Mouse (Mus musculus) embryonic facial prominence, embryonic 11.5 days (tissue): Measurements from ENCODE around the gene Lrrc42. TPM values are rescaled to one million over a fixed set of nuclear protein-coding genes. Genes with fewer than 3 reads are reported as not detected.

ENCODE experiments used
- ATAC-seq: fragments of 200-750 bp; cut with Nextera tagmentation; replicated peaks from 2 replicates; pipeline ENCODE4 v1.8.0; 2017; ENCODE audit warnings: low read depth; ENCODE audit not compliant: insufficient number of reproducible peaks, low FRiP score, low TSS enrichment
- DNase-seq: peaks from one replicate; pipeline ENCODE4 v3.0.0-alpha.2; 2015; ENCODE audit warnings: low spot score
- H3K27ac ChIP-seq: fragments of 300-500 bp; sonication (generic); replicated peaks from 2 replicates; pipeline ENCODE4 v1.5.1; 2014; ENCODE audit warnings: mild to moderate bottlenecking, low read depth, low read length, control low read depth
- H3K27me3 ChIP-seq: fragments of 300-500 bp; sonication (generic); 2 replicates; pipeline ENCODE4 v1.6.1; 2014; ENCODE audit warnings: mild to moderate bottlenecking, low read length, moderate library complexity, mixed read lengths; ENCODE audit not compliant: control insufficient read depth, insufficient read depth
- H3K36me3 ChIP-seq: fragments of 300-500 bp; sonication (generic); replicated peaks from 2 replicates; pipeline ENCODE4 v1.6.1; 2014; ENCODE audit warnings: low read depth, mild to moderate bottlenecking, low read length, moderate library complexity, mixed read lengths; ENCODE audit not compliant: control insufficient read depth, insufficient read depth
- H3K4me1 ChIP-seq: fragments of 300-500 bp; sonication (generic); 2 replicates; pipeline ENCODE4 v1.6.1; 2014; ENCODE audit warnings: low read length, mixed read lengths; ENCODE audit not compliant: control insufficient read depth, insufficient read depth
- H3K4me2 ChIP-seq: fragments of 300-500 bp; sonication (generic); 2 replicates; pipeline ENCODE4 v1.6.1; 2014; ENCODE audit warnings: low read depth, mild to moderate bottlenecking, control low read depth, low read length, moderate library complexity
- H3K4me3 ChIP-seq: fragments of 300-500 bp; sonication (generic); 2 replicates; pipeline ENCODE4 v1.5.1; 2014; ENCODE audit warnings: low read depth, low read length, control low read depth
- H3K9ac ChIP-seq: fragments of 300-500 bp; sonication (generic); replicated peaks from 2 replicates; pipeline ENCODE4 v1.6.1; 2014; ENCODE audit warnings: mild to moderate bottlenecking, control low read depth, low read length
- H3K9me3 ChIP-seq: fragments of 300-500 bp; sonication (generic); replicated peaks from 2 replicates; pipeline ENCODE4 v1.6.1; 2016; ENCODE audit warnings: mild to moderate bottlenecking, low read length, inconsistent platforms, mixed read lengths; ENCODE audit not compliant: control insufficient read depth
- WGBS: fragments of 180-500 bp; shearing (Covaris S2); extraction: QIAGEN DNeasy Blood & Tissue Kit; methylation state at CpG from one replicate; pipeline ENCODE4 v1.1.7; 2014; 5-methylcytosine and 5-hydroxymethylcytosine counted together
- polyA plus RNA-seq: library from polyadenylated mRNA; unstranded; fragments of >200 nt; fragmentation: Nextera tagmentation; extraction: Ambion mirVana; gene quantifications from 2 replicates; pipeline ENCODE4 v1.2.1, GENCODE M21; 2014

The Lrrc42 gene
- polyA plus RNA-seq = 101 and 105 TPM in 2 replicates

DNA sequence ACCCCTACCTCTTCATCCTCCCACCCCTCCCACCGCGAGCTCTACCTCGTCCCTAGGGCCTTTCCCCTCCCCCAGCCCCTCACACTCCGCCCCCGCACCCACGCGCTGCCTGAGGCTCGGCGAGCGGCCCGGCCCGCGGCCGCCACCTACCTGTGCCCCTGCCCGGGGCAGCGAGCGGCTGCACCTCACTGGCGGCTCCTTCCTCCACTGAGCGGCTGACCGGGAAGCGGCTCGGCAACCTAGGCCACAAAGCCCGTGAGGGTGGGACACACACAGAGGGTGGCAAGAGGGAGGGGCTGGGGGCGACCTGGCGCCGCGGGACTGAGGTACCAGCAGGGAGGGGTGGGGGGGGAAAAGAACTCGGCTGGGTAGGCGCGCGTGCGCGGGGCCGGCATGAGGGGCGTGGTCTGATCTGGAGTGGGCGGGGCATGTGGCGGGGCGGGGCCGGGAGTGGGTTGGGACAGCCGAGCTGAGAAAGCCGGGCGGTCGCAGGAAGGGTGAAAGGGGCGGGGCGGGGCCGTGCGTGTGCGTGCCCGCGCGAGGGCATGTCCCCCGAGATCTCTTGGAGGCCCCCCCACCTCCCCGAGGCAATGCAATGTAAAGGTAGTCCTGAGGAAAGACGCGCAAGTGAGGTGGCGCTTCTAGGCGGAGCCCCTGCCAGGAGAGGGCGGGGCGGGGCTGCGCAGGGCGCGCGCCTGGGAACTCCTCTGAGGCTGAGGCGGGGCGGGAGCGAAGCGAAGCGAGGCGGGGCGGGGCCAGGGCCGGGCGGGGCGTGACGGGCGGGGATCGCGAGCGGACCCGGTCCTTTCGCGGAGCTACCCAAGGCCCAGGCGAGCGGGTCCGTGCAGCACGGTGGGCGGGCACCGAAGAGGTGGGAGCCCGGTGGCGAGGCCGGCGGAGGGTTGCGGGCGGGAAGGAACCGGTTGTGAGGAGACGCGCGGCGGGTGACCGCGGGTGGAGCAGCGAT, at the start of gene Lrrc42, which contains the start of gene Hspb11:
Gene Lrrc42, minus strand, starts transcription at position 408 of the 967 bp plus-strand sequence.
Gene Hspb11, plus strand, starts transcription at position 469 of the 967 bp plus-strand sequence.
- WGBS = under 1% methylated on average over 93 of the region's 101 CpGs
- Histone ChIP-seq H3K9ac (peak within 1 kb of the TSS; percentile 80), H3K4me3 (peak within 1 kb of the TSS; percentile 84), H3K27ac (peak within 1 kb of the TSS; percentile 41; the same call in 1 of the 2 replicates), H3K4me1 (no peaks in the 10 kb centered on the region), H3K27me3 (no peaks in the 10 kb centered on the region), H3K9me3 (no peaks in the 10 kb centered on the region), H3K4me2 (peak within 1 kb of the TSS; percentile 67), H3K36me3 (no peaks in the 10 kb centered on the region)
- ATAC-seq (peak; percentile 92), DNase-seq (peak; percentile 96)

DNA sequence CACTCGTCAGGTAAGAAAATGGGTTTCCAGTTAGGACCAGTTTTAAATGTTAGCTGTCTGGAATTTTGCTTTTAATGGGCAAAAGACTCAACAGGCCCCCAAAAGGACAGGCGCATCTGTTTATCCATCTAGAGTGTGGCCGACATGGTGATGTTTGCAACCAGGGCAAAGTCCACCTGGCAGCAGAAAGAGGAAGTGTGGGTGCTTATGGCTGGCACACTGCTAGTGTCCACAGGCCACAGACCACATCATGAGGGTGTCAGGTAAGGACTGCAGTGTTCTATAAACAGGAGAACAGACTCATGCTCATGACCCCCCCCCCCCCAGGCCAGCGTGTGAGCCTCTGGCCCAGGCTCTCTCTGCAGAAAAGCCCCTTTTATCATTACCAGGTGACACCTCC, 49.5 kb upstream of the Lrrc42 start:
- H3K9ac ChIP-seq = no peak overlapping the region
- no peak overlapping the region for H3K27ac ChIP-seq
- no peak overlapping the region for H3K4me3 ChIP-seq
- no peaks in the 10 kb centered on the region for H3K36me3 ChIP-seq
- H3K27me3 ChIP-seq = no peaks in the 10 kb centered on the region
- 72% methylated on average over 4 of the region's 4 CpGs for WGBS
- DNase-seq (no peak), ATAC-seq (no peak)
- H3K4me2 ChIP-seq = no peak overlapping the region
- no peaks in the 10 kb centered on the region for H3K4me1 ChIP-seq
- H3K9me3 ChIP-seq = no peaks in the 10 kb centered on the region

DNA sequence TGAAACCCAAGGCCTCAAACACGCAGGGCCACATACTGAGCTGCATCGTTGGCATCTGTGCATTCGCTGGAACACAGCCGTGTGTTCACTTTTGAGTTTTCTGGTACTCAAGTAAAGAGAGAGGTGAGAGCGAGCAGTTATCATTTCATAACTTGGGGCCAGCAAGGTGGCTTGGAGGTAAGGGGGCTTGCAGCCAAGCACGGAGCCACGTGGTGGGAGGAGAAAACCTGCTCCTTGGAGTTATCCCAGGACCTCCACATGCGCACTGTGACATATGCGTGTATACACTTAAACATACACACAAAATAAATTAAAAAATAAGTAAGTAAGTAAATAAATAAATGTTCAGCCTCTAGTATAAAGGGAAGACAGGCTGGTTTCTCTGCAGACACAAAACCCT, 48.9 kb upstream of the Lrrc42 start:
- Histone ChIP-seq H3K4me2 (no peak overlapping the region), H3K27ac (no peak overlapping the region), H3K36me3 (no peaks in the 10 kb centered on the region), H3K9me3 (no peaks in the 10 kb centered on the region), H3K4me1 (no peaks in the 10 kb centered on the region), H3K27me3 (no peaks in the 10 kb centered on the region), H3K4me3 (no peak overlapping the region), H3K9ac (no peak overlapping the region)
- no peak for DNase-seq
- no peak for ATAC-seq
- 86% methylated on average over 9 of the region's 9 CpGs for WGBS

DNA sequence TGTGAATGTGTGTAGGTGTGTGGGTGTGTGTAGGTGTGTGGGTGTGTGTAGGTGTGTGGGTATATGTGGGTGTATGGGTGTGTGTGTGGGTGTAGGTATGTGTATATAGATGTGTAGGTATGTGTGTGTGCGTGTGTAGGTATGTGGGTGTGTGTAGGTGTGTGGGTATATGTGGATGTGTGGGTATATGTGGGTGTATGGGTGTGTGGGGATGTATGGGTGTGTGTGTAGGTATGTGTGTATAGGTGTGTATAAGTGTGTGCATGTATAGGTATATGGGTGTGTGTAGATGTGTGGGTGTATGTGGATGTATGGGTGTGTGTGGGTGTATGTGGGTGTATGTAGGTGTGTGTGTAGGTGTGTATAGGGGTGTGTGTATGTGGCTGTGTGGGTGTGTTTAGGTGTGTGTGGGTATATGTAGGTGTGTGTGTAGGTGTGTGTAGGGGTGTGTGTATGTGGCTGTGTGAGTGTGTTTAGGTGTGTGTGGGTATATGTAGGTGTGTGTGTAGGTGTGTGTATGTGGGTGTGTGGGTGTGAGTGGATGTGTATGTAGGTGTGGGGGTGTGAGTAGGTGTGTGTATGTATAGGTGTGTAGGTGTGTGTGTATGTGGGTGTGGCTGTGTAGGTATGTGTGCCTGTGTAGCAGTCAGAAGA, 47.7 kb upstream of the Lrrc42 start:
- Histone ChIP-seq H3K4me1 (no peaks in the 10 kb centered on the region), H3K27me3 (no peaks in the 10 kb centered on the region), H3K4me2 (no peak overlapping the region), H3K9me3 (no peaks in the 10 kb centered on the region), H3K9ac (no peak overlapping the region), H3K36me3 (no peaks in the 10 kb centered on the region), H3K27ac (no peak overlapping the region), H3K4me3 (no peak overlapping the region)
- 82% methylated on average over 1 of the region's 1 CpGs for WGBS
- ATAC-seq = peak; percentile 39; the same call in 1 of the 2 replicates
- DNase-seq = no peak

DNA sequence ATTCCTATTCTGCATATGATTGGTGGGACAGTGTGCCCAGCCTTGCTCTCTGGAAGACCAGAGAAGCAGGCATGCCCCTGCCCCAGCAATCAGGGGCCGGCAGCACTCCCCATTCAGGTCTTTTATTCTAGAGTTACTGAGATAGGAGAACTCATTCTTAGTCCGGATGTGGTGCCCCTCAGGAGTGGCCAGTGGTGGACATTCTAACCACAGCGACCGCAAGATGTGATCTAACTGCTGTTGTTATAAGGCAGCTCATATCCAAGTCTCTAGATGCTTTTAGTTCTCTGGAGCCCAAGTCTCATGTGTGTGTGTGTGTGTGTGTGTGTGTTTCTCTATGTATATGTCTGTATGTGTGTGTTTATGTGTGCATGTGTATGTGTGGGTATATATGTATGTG, 47.0 kb upstream of the Lrrc42 start:
- H3K9ac ChIP-seq = no peak overlapping the region
- no peaks in the 10 kb centered on the region for H3K4me1 ChIP-seq
- WGBS = 79% methylated on average over 4 of the region's 4 CpGs
- no peaks in the 10 kb centered on the region for H3K9me3 ChIP-seq
- ATAC-seq (no peak), DNase-seq (no peak)
- no peak overlapping the region for H3K4me2 ChIP-seq
- no peaks in the 10 kb centered on the region for H3K36me3 ChIP-seq
- no peaks in the 10 kb centered on the region for H3K27me3 ChIP-seq
- H3K27ac ChIP-seq = no peak overlapping the region
- H3K4me3 ChIP-seq = no peak overlapping the region

DNA sequence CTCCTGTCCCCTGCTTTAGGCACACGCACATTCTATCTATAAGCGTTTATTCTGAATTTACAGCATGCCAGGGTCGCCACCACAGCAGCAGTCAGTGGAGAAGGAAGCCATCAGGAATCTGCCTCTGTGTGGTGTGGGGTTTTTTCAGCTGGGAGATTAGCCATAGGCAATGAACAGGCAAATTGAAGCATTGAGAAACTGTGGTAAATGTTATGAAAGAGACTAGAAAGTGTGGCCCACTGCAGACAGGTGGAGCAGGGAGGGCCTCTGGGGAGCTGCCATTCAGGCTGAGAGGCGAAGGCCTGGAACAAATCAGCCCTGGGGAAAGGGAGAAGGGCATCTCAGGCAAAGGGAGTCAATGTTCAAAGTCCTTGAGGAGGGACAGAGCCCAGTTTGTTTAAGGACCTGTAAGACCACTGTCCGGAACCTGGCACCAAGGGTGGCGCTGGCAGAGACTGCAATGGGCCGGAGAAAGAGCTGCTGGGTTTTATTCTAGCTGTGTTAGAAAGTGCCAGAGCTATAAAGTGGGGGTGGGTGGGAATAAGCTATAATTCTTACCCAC, 46.5 kb upstream of the Lrrc42 start:
- 79% methylated on average over 7 of the region's 7 CpGs for WGBS
- no peak overlapping the region for H3K4me2 ChIP-seq
- DNase-seq (no peak), ATAC-seq (no peak)
- H3K4me1 ChIP-seq = no peaks in the 10 kb centered on the region
- no peak overlapping the region for H3K4me3 ChIP-seq
- H3K27ac ChIP-seq = no peak overlapping the region
- H3K27me3 ChIP-seq = no peaks in the 10 kb centered on the region
- no peaks in the 10 kb centered on the region for H3K9me3 ChIP-seq
- no peak overlapping the region for H3K9ac ChIP-seq
- H3K36me3 ChIP-seq = no peaks in the 10 kb centered on the region

DNA sequence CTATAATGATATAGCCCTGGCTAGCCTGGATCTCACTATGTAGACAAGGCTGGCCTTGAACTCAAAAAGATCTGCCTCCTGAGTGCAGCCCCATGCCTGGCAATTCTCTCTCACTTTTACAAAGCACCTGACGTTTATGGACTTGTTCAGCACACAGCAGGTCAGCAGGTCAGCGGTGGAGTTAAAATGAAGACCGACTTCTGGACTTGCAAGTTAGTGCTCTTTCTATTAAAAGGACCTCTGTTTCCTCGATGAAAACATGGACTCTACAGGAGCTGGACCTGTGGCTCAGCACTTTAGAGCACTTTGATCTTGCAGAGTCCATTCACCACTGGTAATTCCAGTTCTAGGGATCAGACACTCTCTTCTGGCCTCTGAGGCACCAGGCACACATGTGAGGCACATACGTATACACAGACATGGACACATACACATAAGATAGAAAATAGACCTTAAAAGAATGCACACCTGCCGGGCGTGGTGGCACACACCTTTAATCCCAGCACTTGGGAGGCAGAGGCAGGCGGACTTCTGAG, 44.8 kb upstream of the Lrrc42 start:
- Histone ChIP-seq H3K4me1 (no peaks in the 10 kb centered on the region), H3K27ac (no peak overlapping the region), H3K27me3 (no peaks in the 10 kb centered on the region), H3K4me2 (no peak overlapping the region), H3K9ac (no peak overlapping the region), H3K4me3 (no peak overlapping the region), H3K9me3 (no peaks in the 10 kb centered on the region), H3K36me3 (no peaks in the 10 kb centered on the region)
- no peak for DNase-seq
- 86% methylated on average over 8 of the region's 8 CpGs for WGBS
- ATAC-seq = no peak
